Mouse (Mus musculus): Measurements from ENCODE around the gene Lbp. TPM values are rescaled to one million over a fixed set of nuclear protein-coding genes. Genes with fewer than 3 reads are reported as not detected.

Gene Lbp
- polyA plus RNA-seq, 1 experiment from 2014 or later, result 4.6 TPM

DNA sequence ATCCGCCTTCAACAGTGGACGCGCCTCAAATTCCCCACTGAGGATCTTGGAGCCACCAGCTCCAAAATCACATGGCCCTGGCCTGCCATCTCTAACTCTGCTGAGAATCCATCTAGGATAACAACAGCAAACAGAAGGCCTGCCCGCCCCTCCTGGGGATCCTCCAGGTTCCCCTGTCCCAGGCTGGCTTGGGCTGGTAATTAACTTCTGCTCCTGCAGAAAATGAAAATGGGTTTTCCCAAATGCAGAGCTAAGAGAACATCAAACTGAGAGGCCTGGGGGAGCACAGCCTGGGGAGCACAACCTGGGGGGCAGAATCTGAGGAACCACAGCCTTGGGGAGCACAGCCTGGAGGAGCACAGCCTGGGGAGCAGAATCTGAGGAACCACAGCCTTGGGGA, 26.6 kb upstream of the Lbp start:
- no peak overlapping the region for H3K4me2 ChIP-seq (replicated peaks)
- H3K27ac ChIP-seq, result no peak overlapping the region
- ATAC-seq (ENCODE audit: insufficient number of reproducible peaks, insufficient read depth, low FRiP score, low TSS enrichment), result no peak
- WGBS, result 91% methylated on average over 4 of the region's 4 CpGs
- H3K4me1 ChIP-seq, result peaks cover 8% of the 10 kb centered on the region; the same call in 1 of the 2 replicates
- H3K27me3 ChIP-seq, result no peaks in the 10 kb centered on the region
- no peaks in the 10 kb centered on the region for H3K9me3 ChIP-seq
- no peak overlapping the region for H3K4me3 ChIP-seq
- H3K36me3 ChIP-seq, result no peaks in the 10 kb centered on the region
- no peak overlapping the region for H3K9ac ChIP-seq

DNA sequence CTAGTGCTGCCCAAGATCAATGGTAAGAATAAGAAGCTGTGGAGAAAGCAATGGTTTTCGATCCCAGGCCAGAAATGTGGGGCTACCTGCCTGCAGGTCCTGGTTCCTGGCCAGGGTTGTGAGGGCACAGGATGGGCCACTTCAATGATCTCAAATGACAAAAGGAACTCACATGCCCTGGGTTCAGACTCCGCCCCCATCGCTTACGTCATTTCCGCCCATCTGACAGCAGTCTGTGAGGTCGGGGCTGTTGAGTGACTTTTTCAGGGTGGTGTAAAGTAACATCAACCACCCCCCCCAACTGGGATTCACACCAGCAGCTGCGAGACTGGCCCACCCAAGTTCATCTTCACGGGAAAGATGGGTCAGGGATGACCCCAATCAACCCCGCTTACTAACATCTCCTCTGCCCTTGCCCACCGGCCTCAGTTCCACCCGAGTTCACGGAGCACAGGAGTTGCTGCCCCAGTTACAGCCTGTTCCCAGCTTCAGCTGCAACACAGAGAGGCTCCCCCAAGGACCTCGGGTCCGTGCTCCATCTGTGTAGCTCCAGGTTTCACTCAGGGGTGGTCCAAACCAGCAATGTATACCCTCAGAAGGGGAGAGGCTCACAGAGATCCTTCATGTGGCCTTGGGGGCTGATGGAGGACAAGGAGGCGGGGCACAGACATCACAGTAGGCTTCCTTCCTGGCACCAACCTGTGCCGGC, 24.6 kb upstream of the Lbp start:
- no peak overlapping the region for H3K27ac ChIP-seq
- 63% methylated on average over 16 of the region's 16 CpGs for WGBS
- no peaks in the 10 kb centered on the region for H3K27me3 ChIP-seq
- no peaks in the 10 kb centered on the region for H3K36me3 ChIP-seq
- no peak overlapping the region for H3K9ac ChIP-seq
- no peak overlapping the region for H3K4me3 ChIP-seq
- no peak overlapping the region for H3K4me2 ChIP-seq (replicated peaks)
- no peak for ATAC-seq (ENCODE audit: insufficient number of reproducible peaks, insufficient read depth, low FRiP score, low TSS enrichment)
- H3K9me3 ChIP-seq, result no peaks in the 10 kb centered on the region
- peaks cover 15% of the 10 kb centered on the region; the same call in 1 of the 2 replicates for H3K4me1 ChIP-seq

DNA sequence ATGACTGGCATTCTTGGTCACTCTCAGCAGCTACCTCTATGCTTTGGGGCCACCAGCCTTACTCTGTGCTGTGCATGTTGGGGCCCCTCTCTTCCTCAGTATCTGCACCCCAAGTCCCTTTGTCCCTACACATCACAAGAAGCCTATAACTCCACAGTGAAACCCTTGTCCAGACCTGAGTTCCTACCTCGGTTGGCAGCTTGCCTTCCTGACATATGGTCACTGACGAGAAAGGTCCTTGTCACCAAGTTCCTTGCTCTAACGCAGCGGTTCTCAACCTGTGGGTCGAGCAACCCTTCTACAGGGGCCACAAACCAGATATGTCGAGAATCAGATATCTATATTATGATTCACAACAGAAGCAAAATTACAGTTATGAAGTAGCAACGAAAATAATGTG, 23.2 kb upstream of the Lbp start:
- Histone ChIP-seq H3K9me3 (no peaks in the 10 kb centered on the region), H3K36me3 (no peaks in the 10 kb centered on the region), H3K4me1 (peaks cover 15% of the 10 kb centered on the region; the same call in 1 of the 2 replicates), H3K27ac (no peak overlapping the region), H3K4me3 (no peak overlapping the region), H3K9ac (no peak overlapping the region), H3K4me2 (replicated peaks) (no peak overlapping the region), H3K27me3 (no peaks in the 10 kb centered on the region)
- 81% methylated on average over 7 of the region's 7 CpGs for WGBS
- no peak for ATAC-seq (ENCODE audit: insufficient number of reproducible peaks, insufficient read depth, low FRiP score, low TSS enrichment)

DNA sequence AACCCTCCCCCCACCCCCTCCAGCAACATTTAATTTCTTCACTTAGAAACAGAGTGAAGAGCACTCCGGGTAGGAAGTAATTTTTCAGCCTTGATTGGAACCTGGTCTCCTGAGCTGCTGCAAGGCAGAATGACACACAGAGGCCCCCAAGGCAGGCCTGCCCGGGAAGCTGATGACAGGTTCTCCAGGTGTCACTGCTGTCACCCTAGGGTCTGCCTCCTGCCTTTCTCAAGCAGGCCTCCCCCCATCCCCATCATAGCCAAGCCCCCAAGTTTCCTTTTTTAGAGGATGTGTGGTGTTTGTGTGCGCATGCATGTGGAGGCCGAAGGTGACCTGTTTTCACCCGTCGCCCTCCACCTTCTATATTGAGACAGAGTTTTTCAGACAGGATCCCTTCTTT, 22.5 kb upstream of the Lbp start:
- 79% methylated on average over 6 of the region's 6 CpGs for WGBS
- H3K27me3 ChIP-seq, result no peaks in the 10 kb centered on the region
- H3K4me3 ChIP-seq, result no peak overlapping the region

DNA sequence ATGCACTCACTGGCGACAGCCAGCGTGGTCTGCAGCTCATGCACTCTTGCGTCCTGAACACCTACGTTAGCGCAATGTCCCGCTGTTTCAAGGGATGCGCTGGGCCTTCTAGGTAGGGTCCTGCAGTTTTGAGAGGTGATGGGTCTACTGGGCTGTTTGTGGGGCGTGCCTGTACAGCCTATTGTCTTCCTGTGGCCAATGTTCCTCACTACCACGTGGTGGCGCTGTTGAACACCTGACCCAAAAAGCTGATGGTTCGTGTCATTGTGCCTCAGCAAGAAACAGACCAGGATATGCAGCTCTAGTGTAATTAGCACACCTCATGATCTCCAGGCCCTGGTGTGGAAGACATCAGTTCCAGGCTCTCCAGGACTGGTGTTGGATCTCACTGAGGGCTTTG, 21.7 kb upstream of the Lbp start:
- H3K27ac ChIP-seq, result no peak overlapping the region
- no peaks in the 10 kb centered on the region for H3K27me3 ChIP-seq
- H3K4me2 ChIP-seq (replicated peaks), result no peak overlapping the region
- no peak overlapping the region for H3K9ac ChIP-seq
- no peak overlapping the region for H3K4me3 ChIP-seq
- no peak for ATAC-seq (ENCODE audit: insufficient number of reproducible peaks, insufficient read depth, low FRiP score, low TSS enrichment)
- WGBS, result 13% methylated on average over 11 of the region's 11 CpGs
- H3K4me1 ChIP-seq, result peaks cover 15% of the 10 kb centered on the region; the same call in 1 of the 2 replicates
- H3K9me3 ChIP-seq, result no peaks in the 10 kb centered on the region
- H3K36me3 ChIP-seq, result no peaks in the 10 kb centered on the region

More for the DNA sequence above, 22.5 kb upstream of the Lbp start:
- H3K9ac ChIP-seq, result no peak overlapping the region
- no peak overlapping the region for H3K4me2 ChIP-seq (replicated peaks)
- no peak overlapping the region for H3K27ac ChIP-seq
- peaks cover 15% of the 10 kb centered on the region; the same call in 1 of the 2 replicates for H3K4me1 ChIP-seq
- H3K36me3 ChIP-seq, result no peaks in the 10 kb centered on the region
- no peaks in the 10 kb centered on the region for H3K9me3 ChIP-seq
- no peak for ATAC-seq (ENCODE audit: insufficient number of reproducible peaks, insufficient read depth, low FRiP score, low TSS enrichment)

DNA sequence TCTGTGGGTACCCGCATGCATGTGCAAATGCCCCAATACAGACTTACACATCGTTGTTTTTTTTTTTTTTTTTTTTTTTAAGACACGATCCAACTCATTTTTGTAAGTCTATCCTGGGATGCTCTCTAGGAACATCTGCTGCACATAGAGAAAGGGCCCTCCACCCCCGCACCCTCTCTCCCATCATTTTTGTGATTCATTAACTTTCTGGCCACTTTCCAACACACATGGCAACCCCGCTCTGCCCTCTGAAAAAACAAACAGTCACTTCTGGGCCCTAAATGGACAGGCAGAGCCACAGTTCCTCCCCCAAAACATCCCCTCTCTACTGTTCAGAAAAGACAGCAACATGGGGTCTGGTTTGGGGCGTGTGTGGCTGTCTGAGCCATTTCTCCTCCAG, 20.6 kb upstream of the Lbp start:
- peaks cover 15% of the 10 kb centered on the region; the same call in 1 of the 2 replicates for H3K4me1 ChIP-seq
- no peak overlapping the region for H3K4me2 ChIP-seq (replicated peaks)
- H3K27me3 ChIP-seq, result no peaks in the 10 kb centered on the region
- no peak overlapping the region for H3K4me3 ChIP-seq
- H3K9ac ChIP-seq, result no peak overlapping the region
- 74% methylated on average over 6 of the region's 6 CpGs for WGBS
- no peak for ATAC-seq (ENCODE audit: insufficient number of reproducible peaks, insufficient read depth, low FRiP score, low TSS enrichment)
- H3K27ac ChIP-seq, result no peak overlapping the region
- H3K9me3 ChIP-seq, result no peaks in the 10 kb centered on the region
- H3K36me3 ChIP-seq, result no peaks in the 10 kb centered on the region

DNA sequence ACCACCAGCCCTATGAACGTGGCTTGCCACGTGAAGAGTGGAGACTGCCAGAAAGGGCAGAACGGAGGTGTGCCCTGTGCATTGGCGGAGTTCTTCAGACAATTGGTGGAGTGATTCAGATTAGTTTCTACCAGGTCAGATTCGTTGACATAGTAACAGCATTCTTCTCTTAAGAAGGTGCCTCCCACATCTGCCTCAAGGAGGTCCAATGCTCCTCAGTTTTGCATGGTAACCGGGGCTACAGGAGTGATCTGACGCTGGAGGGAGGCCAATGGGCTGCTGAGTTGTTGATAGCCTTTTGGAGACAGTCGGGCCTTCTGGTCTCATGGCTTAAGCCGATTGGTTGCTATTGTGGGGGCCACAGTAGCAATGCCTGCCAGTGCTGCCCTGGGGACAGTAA, 10.6 kb upstream of the Lbp start:
- H3K36me3 ChIP-seq, result no peaks in the 10 kb centered on the region
- ATAC-seq (ENCODE audit: insufficient number of reproducible peaks, insufficient read depth, low FRiP score, low TSS enrichment), result no peak
- no peak overlapping the region for H3K27ac ChIP-seq
- H3K4me1 ChIP-seq, result no peaks in the 10 kb centered on the region
- WGBS, result 71% methylated on average over 9 of the region's 9 CpGs
- no peaks in the 10 kb centered on the region for H3K9me3 ChIP-seq
- no peak overlapping the region for H3K9ac ChIP-seq
- H3K4me2 ChIP-seq (replicated peaks), result no peak overlapping the region
- H3K27me3 ChIP-seq, result no peaks in the 10 kb centered on the region
- no peak overlapping the region for H3K4me3 ChIP-seq

DNA sequence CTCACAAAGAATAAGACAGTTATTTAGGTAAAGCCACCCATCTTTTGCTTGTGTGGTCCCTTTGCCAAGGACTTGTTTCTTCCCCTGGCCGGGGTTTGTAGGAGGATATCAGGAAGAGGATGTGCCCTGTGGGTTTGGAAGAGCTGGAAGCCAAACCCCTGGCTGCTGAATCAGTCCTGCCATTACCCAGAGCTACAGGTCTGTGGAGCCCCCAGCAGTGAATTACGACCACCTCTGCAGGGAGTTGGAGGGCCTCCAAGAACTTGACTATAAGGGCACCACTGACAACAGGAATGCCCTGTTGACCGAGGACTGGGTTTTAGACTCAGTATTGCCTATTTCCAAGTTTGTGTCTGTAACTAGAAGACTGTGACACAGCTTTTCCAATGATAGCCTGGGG, 7.1 kb upstream of the Lbp start:
- H3K27me3 ChIP-seq, result no peaks in the 10 kb centered on the region

DNA sequence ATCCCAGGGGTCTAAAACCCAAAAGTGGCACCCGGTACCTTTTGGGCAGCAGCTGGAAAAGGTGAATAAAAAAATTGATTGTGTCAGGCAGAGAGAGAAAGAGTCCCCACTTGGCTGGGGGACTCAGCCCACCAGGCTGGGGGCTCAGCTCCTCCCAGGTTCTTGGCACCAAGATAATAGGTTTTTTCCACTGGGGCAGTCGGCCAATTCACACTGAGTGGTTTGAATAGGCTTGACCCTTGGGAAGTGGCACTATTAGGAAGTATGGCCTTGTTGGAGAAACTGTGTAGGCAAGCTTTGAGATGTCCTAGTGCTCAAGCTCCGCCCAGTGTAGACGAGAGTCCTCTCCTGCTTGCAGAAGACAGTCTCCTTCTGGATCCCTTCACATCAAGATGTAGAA, 6.6 kb upstream of the Lbp start:
- Histone ChIP-seq H3K4me2 (replicated peaks) (no peak overlapping the region), H3K9ac (no peak overlapping the region), H3K27me3 (no peaks in the 10 kb centered on the region), H3K9me3 (no peaks in the 10 kb centered on the region), H3K4me3 (no peak overlapping the region), H3K4me1 (no peaks in the 10 kb centered on the region), H3K36me3 (no peaks in the 10 kb centered on the region), H3K27ac (no peak overlapping the region)
- no peak for ATAC-seq (ENCODE audit: insufficient number of reproducible peaks, insufficient read depth, low FRiP score, low TSS enrichment)
- 80% methylated on average over 4 of the region's 4 CpGs for WGBS

More for the DNA sequence above, 7.1 kb upstream of the Lbp start:
- no peak for ATAC-seq (ENCODE audit: insufficient number of reproducible peaks, insufficient read depth, low FRiP score, low TSS enrichment)
- WGBS, result 83% methylated on average over 3 of the region's 3 CpGs
- H3K9me3 ChIP-seq, result no peaks in the 10 kb centered on the region
- no peak overlapping the region for H3K27ac ChIP-seq
- H3K4me3 ChIP-seq, result no peak overlapping the region
- H3K4me2 ChIP-seq (replicated peaks), result no peak overlapping the region
- no peaks in the 10 kb centered on the region for H3K4me1 ChIP-seq
- no peak overlapping the region for H3K9ac ChIP-seq
- no peaks in the 10 kb centered on the region for H3K36me3 ChIP-seq

DNA sequence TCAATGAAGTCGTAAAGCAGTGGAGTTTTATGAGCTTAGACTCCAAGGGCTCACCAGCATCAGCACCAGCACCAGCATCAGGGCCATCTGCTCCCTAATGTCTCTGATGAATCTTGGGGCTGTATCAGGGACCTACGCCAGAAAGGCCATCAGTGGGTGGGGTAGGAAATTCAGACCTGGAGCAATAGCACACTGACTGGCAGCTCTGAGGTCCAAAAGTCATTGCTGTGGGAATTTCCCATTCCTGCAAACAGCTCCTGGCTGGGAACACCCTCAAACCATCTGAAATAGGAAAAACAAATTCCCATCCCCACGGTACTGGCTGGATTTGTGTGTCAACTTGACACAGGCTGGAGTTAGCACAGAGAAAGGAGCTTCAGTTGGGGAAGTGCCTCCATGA, 3.5 kb upstream of the Lbp start:
- no peak for ATAC-seq (ENCODE audit: insufficient number of reproducible peaks, insufficient read depth, low FRiP score, low TSS enrichment)
- no peak overlapping the region for H3K27ac ChIP-seq
- no peaks in the 10 kb centered on the region for H3K36me3 ChIP-seq
- no peak overlapping the region for H3K4me2 ChIP-seq (replicated peaks)
- no peaks in the 10 kb centered on the region for H3K9me3 ChIP-seq
- H3K27me3 ChIP-seq, result no peaks in the 10 kb centered on the region
- no peak overlapping the region for H3K9ac ChIP-seq
- no peak overlapping the region for H3K4me3 ChIP-seq
- H3K4me1 ChIP-seq, result peaks cover 10% of the 10 kb centered on the region
- WGBS, result 81% methylated on average over 3 of the region's 3 CpGs

DNA sequence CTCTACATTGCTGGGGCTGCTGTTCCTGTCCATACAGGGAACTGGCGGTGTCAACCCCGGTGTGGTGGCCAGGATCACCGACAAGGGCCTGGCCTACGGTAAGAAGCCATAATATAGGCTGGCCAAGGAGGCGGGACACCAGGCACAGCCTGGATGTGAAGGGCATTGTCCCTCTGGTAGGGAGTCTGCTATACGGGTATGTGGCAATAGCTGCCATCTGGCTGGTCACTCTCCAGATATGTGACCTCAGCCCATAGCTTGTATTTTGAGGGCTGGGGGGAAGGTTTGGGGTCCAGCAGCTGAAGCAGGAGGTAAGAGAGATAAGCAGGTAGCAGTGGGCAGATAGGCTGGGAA, 380 bp downstream of the Lbp start:
- H3K4me3 ChIP-seq, result no peak overlapping the region
- peak overlapping the region; percentile 20; the same call in 1 of the 2 replicates for H3K9ac ChIP-seq
- no peaks in the 10 kb centered on the region for H3K9me3 ChIP-seq
- peak overlapping the region; percentile 72 for H3K27ac ChIP-seq
- peak overlapping the region; percentile 13; the same call in 1 of the 2 replicates for H3K4me2 ChIP-seq (replicated peaks)
- H3K27me3 ChIP-seq, result no peaks in the 10 kb centered on the region
- no peaks in the 10 kb centered on the region for H3K36me3 ChIP-seq
- peaks cover 10% of the 10 kb centered on the region for H3K4me1 ChIP-seq
- WGBS, result 43% methylated on average over 6 of the region's 6 CpGs
- ATAC-seq (ENCODE audit: insufficient number of reproducible peaks, insufficient read depth, low FRiP score, low TSS enrichment), result no peak

DNA sequence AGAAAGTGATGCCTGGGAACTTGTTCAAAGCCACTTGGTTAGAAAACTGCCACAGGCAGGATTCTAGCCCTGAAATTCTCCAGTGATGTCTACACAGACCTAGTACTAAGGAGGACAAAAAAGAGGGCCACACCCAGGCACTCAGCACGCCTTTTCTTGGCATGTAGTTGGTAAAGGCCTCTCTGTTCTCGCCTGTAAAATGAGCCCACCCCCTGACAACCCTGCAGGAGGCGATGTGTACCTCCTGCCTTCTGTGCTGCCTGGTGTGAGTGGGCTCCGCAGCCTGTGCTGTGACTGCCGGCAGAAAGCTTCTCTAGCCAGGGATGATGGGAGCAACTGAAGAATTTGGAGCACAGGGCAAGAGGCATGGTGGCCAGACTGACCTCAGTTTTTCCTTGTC, 2.0 kb downstream of the Lbp start:
- no peaks in the 10 kb centered on the region for H3K27me3 ChIP-seq
- no peak overlapping the region for H3K27ac ChIP-seq
- H3K36me3 ChIP-seq, result no peaks in the 10 kb centered on the region
- WGBS, result 42% methylated on average over 5 of the region's 5 CpGs
- H3K9me3 ChIP-seq, result no peaks in the 10 kb centered on the region
- H3K9ac ChIP-seq, result no peak overlapping the region
- H3K4me2 ChIP-seq (replicated peaks), result no peak overlapping the region
- no peak for ATAC-seq (ENCODE audit: insufficient number of reproducible peaks, insufficient read depth, low FRiP score, low TSS enrichment)
- no peak overlapping the region for H3K4me3 ChIP-seq
- H3K4me1 ChIP-seq, result peaks cover 10% of the 10 kb centered on the region

Measured in embryonic facial prominence, embryonic 12.5 days (tissue).